Mouse (Mus musculus) lung, embryonic 15.5 days (tissue): ENCODE data around the gene Ern1. TPM values are rescaled to one million over a fixed set of nuclear protein-coding genes. Genes with fewer than 3 reads are reported as not detected.

Experiments used
- ATAC-seq: fragments of 200-750 bp; cut with Nextera tagmentation; 2 replicates; pipeline ENCODE4 v1.8.0; 2017; ENCODE audit warnings: moderate number of reproducible peaks, borderline replicate concordance; ENCODE audit not compliant: low FRiP score, low TSS enrichment; ENCODE audit errors: extremely low read depth
- H3K27ac ChIP-seq: fragments of 300-500 bp; sonication (generic); 2 replicates; pipeline ENCODE4 v1.5.1; 2015; ENCODE audit warnings: moderate library complexity, mild to moderate bottlenecking, inconsistent platforms
- H3K27me3 ChIP-seq: fragments of 300-500 bp; sonication (generic); 2 replicates; pipeline ENCODE4 v1.6.1; 2015; ENCODE audit warnings: inconsistent platforms
- H3K36me3 ChIP-seq: fragments of 300-500 bp; sonication (generic); 2 replicates; pipeline ENCODE4 v1.6.1; 2015; ENCODE audit warnings: inconsistent platforms
- H3K4me1 ChIP-seq: fragments of 300-500 bp; sonication (generic); 2 replicates; pipeline ENCODE4 v1.6.1; 2015; ENCODE audit warnings: inconsistent platforms
- H3K4me2 ChIP-seq: fragments of 300-500 bp; sonication (generic); 2 replicates; pipeline ENCODE4 v1.6.1; 2015; ENCODE audit warnings: inconsistent platforms, mild to moderate bottlenecking, moderate library complexity
- H3K4me3 ChIP-seq: fragments of 300-500 bp; sonication (generic); 2 replicates; pipeline ENCODE4 v1.5.1; 2015; ENCODE audit warnings: mild to moderate bottlenecking, inconsistent platforms
- H3K9ac ChIP-seq: fragments of 300-500 bp; sonication (generic); 2 replicates; pipeline ENCODE4 v1.6.1; 2015; ENCODE audit warnings: inconsistent platforms
- H3K9me3 ChIP-seq: fragments of 300-500 bp; sonication (generic); 2 replicates; pipeline ENCODE4 v1.6.1; 2016; ENCODE audit warnings: inconsistent platforms
- WGBS: fragments of 180-500 bp; shearing (Covaris S2); methylation state at CpG from one replicate; pipeline ENCODE4 v1.1.7; 2015; 5-methylcytosine and 5-hydroxymethylcytosine counted together
- polyA plus RNA-seq: library from polyadenylated mRNA; unstranded; fragments of >200 nt; fragmentation: Nextera tagmentation; extraction: Ambion mirVana; gene quantifications from 2 replicates; pipeline ENCODE4 v1.2.1, GENCODE M21; 2015

Ern1 gene
- polyA plus RNA-seq, 1 experiment from 2014 or later: 6.5 TPM

DNA sequence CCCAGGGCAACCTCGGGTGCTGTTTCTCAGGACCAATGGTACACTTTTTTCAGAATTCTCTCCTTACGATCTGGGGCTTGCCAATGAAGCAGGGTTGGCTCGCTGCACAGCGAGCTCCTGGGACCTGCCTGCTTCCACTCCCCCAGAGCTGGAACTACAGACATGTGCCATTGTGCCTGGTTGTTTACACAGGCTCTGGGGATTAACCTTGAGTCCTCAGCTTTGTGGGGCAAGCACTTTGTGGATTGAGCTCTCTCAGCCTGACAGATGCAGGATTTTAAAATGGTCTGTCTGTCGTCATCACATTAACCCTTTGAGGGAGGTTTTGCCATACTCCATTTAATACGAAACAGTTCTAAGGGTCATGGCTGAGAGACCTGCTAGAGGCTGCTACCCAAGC, 142.7 kb downstream of the Ern1 start:
- no peaks in the 10 kb centered on the region for H3K27me3 ChIP-seq
- no peak overlapping the region for H3K4me2 ChIP-seq
- H3K9me3 ChIP-seq: no peaks in the 10 kb centered on the region
- no peak overlapping the region for H3K4me3 ChIP-seq
- H3K4me1 ChIP-seq: peaks cover 3% of the 10 kb centered on the region; the same call in 1 of the 2 replicates
- 35% methylated on average over 6 of the region's 6 CpGs for WGBS
- H3K36me3 ChIP-seq: no peaks in the 10 kb centered on the region
- H3K9ac ChIP-seq: no peak overlapping the region
- ATAC-seq: no peak
- H3K27ac ChIP-seq: no peak overlapping the region

Other genes with a start within 250 kb of the Ern1 start
- gene Ftsj3, start 231.8 kb downstream of the Ern1 start, polyA plus RNA-seq: 50.2 and 54.1 TPM in 2 replicates
- 271 and 275 TPM in 2 replicates for gene Psmc5, start 231.7 kb downstream of the Ern1 start, polyA plus RNA-seq
- gene Smarcd2, start 214.9 kb downstream of the Ern1 start, polyA plus RNA-seq: 79.1 and 81.6 TPM in 2 replicates
- 0.23 and 0.24 TPM in 2 replicates for gene Tcam1, start 211.2 kb downstream of the Ern1 start, polyA plus RNA-seq
- not detected in 2 replicates for gene Gh, start 186.0 kb downstream of the Ern1 start, polyA plus RNA-seq
- 4.2 TPM in 2 replicates for gene Cd79b, start 173.1 kb downstream of the Ern1 start, polyA plus RNA-seq
- gene Scn4a, start 134.6 kb downstream of the Ern1 start, polyA plus RNA-seq: 0.06 and 0.16 TPM in 2 replicates
- gene Prr29, start 122.4 kb downstream of the Ern1 start, polyA plus RNA-seq: 0.93 and 1.1 TPM in 2 replicates
- 93.5 and 99.2 TPM in 2 replicates for gene Icam2, start 99.8 kb downstream of the Ern1 start, polyA plus RNA-seq
- 9.7 and 9.8 TPM in 2 replicates for gene Tex2, start 125.6 kb upstream of the Ern1 start, polyA plus RNA-seq